Mouse (Mus musculus): ENCODE measurements at regions not wholly inside any gene's neighbourhood (a gene's known extent, or its start where the extent isn't known, plus 50 kb on each side); places are given as distances from the start of the nearest gene placed in this dataset.

- peak; percentile 62 for DNase-seq (ENCODE audit: extremely low read depth, low read depth, low spot score)
- no peaks in the 10 kb centered on the region for H3K79me2 ChIP-seq (ENCODE audit: control insufficient read depth, insufficient read depth, low read length)
- peaks cover 5% of the 10 kb centered on the region; the same call in 1 of the 2 replicates for H3K4me1 ChIP-seq (ENCODE audit: control insufficient read depth, insufficient read depth, low read length)
- H3K4me3 ChIP-seq (ENCODE audit: insufficient read depth, low read depth, low read length): no peak overlapping the region
- no peaks in the 10 kb centered on the region for H3K27me3 ChIP-seq (ENCODE audit: control insufficient read depth, insufficient read depth, low read length)
- H3K27ac ChIP-seq (replicated peaks; ENCODE audit: insufficient read depth, low read depth, low read length): no peak overlapping the region
- no peak overlapping the region for H3K9ac ChIP-seq (ENCODE audit: low read depth, low read length)
- TF ChIP-seq POLR2A (IDR thresholded peaks at IDR 0.05; ENCODE audit: extremely low read depth, insufficient read depth, low read length): no peak
- no peak for TF ChIP-seq CTCF (IDR thresholded peaks at IDR 0.05; ENCODE audit: low read depth, low read length)
- 40% methylated on average over 7 of the region's 7 CpGs for whole genome bisulfite sequencing
- no peaks in the 10 kb centered on the region for H3K36me3 ChIP-seq (ENCODE audit: control insufficient read depth, insufficient read depth, low read length)
Measured at GRCm38 (mm10) chr6:50802956-50803355, 148.7 kb upstream of the Npvf start.

- Histone ChIP-seq H3K27ac (replicated peaks; ENCODE audit: insufficient read depth, low read depth, low read length) (no peak overlapping the region), H3K36me3 (ENCODE audit: control insufficient read depth, insufficient read depth, low read length) (no peaks in the 10 kb centered on the region), H3K4me3 (ENCODE audit: insufficient read depth, low read depth, low read length) (no peak overlapping the region), H3K9ac (ENCODE audit: low read depth, low read length) (no peak overlapping the region), H3K79me2 (ENCODE audit: control insufficient read depth, insufficient read depth, low read length) (no peaks in the 10 kb centered on the region), H3K4me1 (ENCODE audit: control insufficient read depth, insufficient read depth, low read length) (peaks cover 5% of the 10 kb centered on the region; the same call in 1 of the 2 replicates), H3K27me3 (ENCODE audit: control insufficient read depth, insufficient read depth, low read length) (no peaks in the 10 kb centered on the region)
- TF ChIP-seq CTCF (IDR thresholded peaks at IDR 0.05; ENCODE audit: low read depth, low read length) (no peak), POLR2A (IDR thresholded peaks at IDR 0.05; ENCODE audit: extremely low read depth, insufficient read depth, low read length) (no peak)
- DNase-seq (ENCODE audit: extremely low read depth, low read depth, low spot score): peak; percentile 57
- WGBS: 43% methylated on average over 4 of the region's 4 CpGs
Measured at GRCm38 (mm10) chr6:50804477-50805005, 150.3 kb upstream of the Npvf start.

GRCm38 (mm10) chr6:50806376-50807077 lies 152.3 kb upstream of the Npvf start:
- Histone ChIP-seq H3K9ac (ENCODE audit: low read depth, low read length) (no peak overlapping the region), H3K4me3 (ENCODE audit: insufficient read depth, low read depth, low read length) (no peak overlapping the region), H3K4me1 (ENCODE audit: control insufficient read depth, insufficient read depth, low read length) (peaks cover 5% of the 10 kb centered on the region; the same call in 1 of the 2 replicates), H3K27ac (replicated peaks; ENCODE audit: insufficient read depth, low read depth, low read length) (no peak overlapping the region), H3K27me3 (ENCODE audit: control insufficient read depth, insufficient read depth, low read length) (no peaks in the 10 kb centered on the region), H3K36me3 (ENCODE audit: control insufficient read depth, insufficient read depth, low read length) (no peaks in the 10 kb centered on the region), H3K79me2 (ENCODE audit: control insufficient read depth, insufficient read depth, low read length) (no peaks in the 10 kb centered on the region)
- TF ChIP-seq CTCF (IDR thresholded peaks at IDR 0.05; ENCODE audit: low read depth, low read length) (peak; percentile 86), POLR2A (IDR thresholded peaks at IDR 0.05; ENCODE audit: extremely low read depth, insufficient read depth, low read length) (no peak)
- 13% methylated on average over 7 of the region's 7 CpGs for WGBS
- DNase-seq (ENCODE audit: extremely low read depth, low read depth, low spot score): peak; percentile 39

- Histone ChIP-seq H3K9ac (ENCODE audit: low read depth, low read length) (no peak overlapping the region; the same call in 1 of the 2 replicates), H3K4me1 (ENCODE audit: control insufficient read depth, insufficient read depth, low read length) (peaks cover 5% of the 10 kb centered on the region; the same call in 1 of the 2 replicates), H3K79me2 (ENCODE audit: control insufficient read depth, insufficient read depth, low read length) (no peaks in the 10 kb centered on the region), H3K27ac (replicated peaks; ENCODE audit: insufficient read depth, low read depth, low read length) (peak overlapping the region; percentile 51; the same call in 1 of the 2 replicates), H3K36me3 (ENCODE audit: control insufficient read depth, insufficient read depth, low read length) (no peaks in the 10 kb centered on the region), H3K4me3 (ENCODE audit: insufficient read depth, low read depth, low read length) (0 out of 2 replicates have a peak overlapping the region, but pooled peaks have one; percentile 20), H3K27me3 (ENCODE audit: control insufficient read depth, insufficient read depth, low read length) (no peaks in the 10 kb centered on the region)
- DNase-seq (ENCODE audit: extremely low read depth, low read depth, low spot score): peak; percentile 21
- TF ChIP-seq CTCF (IDR thresholded peaks at IDR 0.05; ENCODE audit: low read depth, low read length): no peak
- TF ChIP-seq POLR2A (IDR thresholded peaks at IDR 0.05; ENCODE audit: extremely low read depth, insufficient read depth, low read length): no peak
- WGBS: 41% methylated on average over 19 of the region's 19 CpGs
Measured at GRCm38 (mm10) chr6:50807187-50808012, 153.2 kb upstream of the Npvf start.

GRCm38 (mm10) chr6:50808126-50808525 lies 153.9 kb upstream of the Npvf start:
- Histone ChIP-seq H3K4me1 (ENCODE audit: control insufficient read depth, insufficient read depth, low read length) (peaks cover 5% of the 10 kb centered on the region; the same call in 1 of the 2 replicates), H3K4me3 (ENCODE audit: insufficient read depth, low read depth, low read length) (no peak overlapping the region), H3K9ac (ENCODE audit: low read depth, low read length) (no peak overlapping the region), H3K79me2 (ENCODE audit: control insufficient read depth, insufficient read depth, low read length) (no peaks in the 10 kb centered on the region), H3K27me3 (ENCODE audit: control insufficient read depth, insufficient read depth, low read length) (no peaks in the 10 kb centered on the region), H3K27ac (replicated peaks; ENCODE audit: insufficient read depth, low read depth, low read length) (peak overlapping the region; percentile 51; the same call in 1 of the 2 replicates), H3K36me3 (ENCODE audit: control insufficient read depth, insufficient read depth, low read length) (no peaks in the 10 kb centered on the region)
- 7% methylated on average over 4 of the region's 4 CpGs for WGBS
- DNase-seq (ENCODE audit: extremely low read depth, low read depth, low spot score): peak; percentile 19
- TF ChIP-seq POLR2A (IDR thresholded peaks at IDR 0.05; ENCODE audit: extremely low read depth, insufficient read depth, low read length) (no peak), CTCF (IDR thresholded peaks at IDR 0.05; ENCODE audit: low read depth, low read length) (peak; percentile 72)
